Mouse (Mus musculus) heart, adult 2 months (tissue): ENCODE measurements around the gene Rassf10.

Source experiments
- CTCF ChIP-seq: fragments of 200-600 bp; IDR thresholded peaks from 2 replicates; pipeline ENCODE4 v1.8.1; 2022; ENCODE audit warnings: antibody characterized with exemption, mild to moderate bottlenecking, moderate library complexity
- EP300 ChIP-seq: fragments of 200-500 bp; IDR thresholded peaks from 2 replicates; pipeline ENCODE4 v1.6.1; 2011; ENCODE audit warnings: low read depth, low read length, control low read depth; ENCODE audit not compliant: insufficient read depth
- POLR2A ChIP-seq: fragments of 200-500 bp; IDR thresholded peaks from 2 replicates; pipeline ENCODE4 v1.6.1; 2011; ENCODE audit warnings: mild to moderate bottlenecking, low read depth, low read length, control low read depth; ENCODE audit not compliant: insufficient read depth

- peak; percentile 59 for TF ChIP-seq CTCF
- TF ChIP-seq POLR2A = no peak
- no peak for TF ChIP-seq EP300
These were observed 1.5 kb downstream of the Rassf10 start for GRCm38 (mm10) chr7:112955103-112955827.
